Mouse (Mus musculus): Measurements from ENCODE around the gene Arhgef2. TPM values are rescaled to one million over a fixed set of nuclear protein-coding genes. Genes with fewer than 3 reads are reported as not detected.

Gene Arhgef2
- polyA plus RNA-seq, 1 experiment from 2014 or later = 137 TPM

DNA sequence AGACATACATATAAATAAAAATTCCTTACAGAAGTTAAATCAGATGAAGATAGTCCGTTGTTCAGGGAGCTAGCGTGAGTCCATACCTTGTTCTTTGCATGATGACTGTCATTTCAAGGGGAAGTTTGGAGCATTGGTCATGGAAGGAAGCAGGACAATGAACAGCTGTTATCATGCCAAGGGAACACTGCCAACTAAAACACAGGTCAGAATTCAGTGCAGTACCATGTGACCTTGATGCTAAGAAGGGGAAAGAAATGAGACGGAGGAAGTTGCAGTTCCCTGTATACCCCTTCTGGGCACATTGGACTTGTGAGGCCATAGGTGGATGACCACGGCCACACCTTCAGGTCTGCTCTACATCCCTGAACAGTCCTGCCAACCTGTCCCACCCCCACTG, 48.9 kb downstream of the Arhgef2 start:
- H3K36me3 ChIP-seq (ENCODE audit: control insufficient read depth, insufficient read depth, low read length) = no peaks in the 10 kb centered on the region
- H3K4me2 ChIP-seq (ENCODE audit: low read depth, low read length) = no peak overlapping the region
- ATAC-seq (ENCODE audit: low read depth) = no peak
- H3K9ac ChIP-seq (replicated peaks; ENCODE audit: low read depth, low read length) = no peak overlapping the region
- 85% methylated on average over 4 of the region's 4 CpGs for WGBS
- no peaks in the 10 kb centered on the region for H3K4me1 ChIP-seq (ENCODE audit: control insufficient read depth, insufficient read depth, low read length)
- H3K27me3 ChIP-seq (ENCODE audit: control insufficient read depth, insufficient read depth, low read length) = no peaks in the 10 kb centered on the region
- H3K9me3 ChIP-seq (ENCODE audit: control insufficient read depth, low read length) = no peaks in the 10 kb centered on the region
- no peak overlapping the region for H3K4me3 ChIP-seq (ENCODE audit: low read depth, low read length)
- H3K27ac ChIP-seq (ENCODE audit: low read depth, low read length) = no peak overlapping the region

- Histone ChIP-seq H3K4me1 (ENCODE audit: control insufficient read depth, insufficient read depth, low read length) (no peaks in the 10 kb centered on the region), H3K27me3 (ENCODE audit: control insufficient read depth, insufficient read depth, low read length) (no peaks in the 10 kb centered on the region), H3K36me3 (ENCODE audit: control insufficient read depth, insufficient read depth, low read length) (no peaks in the 10 kb centered on the region), H3K9me3 (ENCODE audit: control insufficient read depth, low read length) (no peaks in the 10 kb centered on the region), H3K4me2 (ENCODE audit: low read depth, low read length) (no peak overlapping the region), H3K27ac (ENCODE audit: low read depth, low read length) (no peak overlapping the region), H3K4me3 (ENCODE audit: low read depth, low read length) (no peak overlapping the region), H3K9ac (replicated peaks; ENCODE audit: low read depth, low read length) (no peak overlapping the region)
- 86% methylated on average over 8 of the region's 8 CpGs for WGBS
- no peak for ATAC-seq (ENCODE audit: low read depth)
These were observed 49.9 kb downstream of the Arhgef2 start for GRCm38 (mm10) chr3:88655619-88656018.

DNA sequence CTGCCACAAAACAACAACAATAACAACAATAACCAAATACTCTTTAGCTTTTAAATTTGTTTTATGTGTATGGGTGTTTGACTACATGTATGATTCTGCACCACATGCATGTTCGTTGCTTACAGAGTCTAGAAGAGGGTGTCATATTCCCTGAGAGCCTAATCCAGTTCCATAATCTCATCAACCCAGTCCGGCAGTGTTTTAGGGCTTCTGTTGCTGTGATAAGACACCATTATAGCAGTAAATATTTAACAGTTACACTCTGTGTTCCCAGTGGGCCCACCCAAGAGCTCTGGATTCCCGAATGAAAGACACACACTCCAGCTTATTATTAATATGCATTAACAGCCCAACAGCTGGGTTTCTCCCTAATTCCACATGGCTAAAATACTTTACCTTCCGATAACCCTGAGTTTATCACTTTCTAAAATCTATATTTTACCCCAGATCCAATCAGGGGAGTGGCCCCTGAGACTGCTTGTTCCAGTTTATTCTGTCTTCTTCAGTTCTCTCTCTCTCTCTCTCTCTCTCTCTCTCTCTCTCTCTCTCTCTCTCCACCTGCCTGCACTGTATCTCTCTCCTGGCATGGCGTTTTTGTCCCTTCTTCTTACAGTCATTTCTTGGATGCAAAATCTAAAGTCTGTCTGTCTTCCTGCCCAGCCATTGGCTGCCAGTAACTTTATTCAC, 52.8 kb downstream of the Arhgef2 start:
- no peak for ATAC-seq (ENCODE audit: low read depth)
- WGBS = 75% methylated on average over 5 of the region's 5 CpGs

GRCm38 (mm10) chr3:88659798-88660197, 54.0 kb downstream of the Arhgef2 start:
- Histone ChIP-seq H3K36me3 (ENCODE audit: control insufficient read depth, insufficient read depth, low read length) (no peaks in the 10 kb centered on the region), H3K4me2 (ENCODE audit: low read depth, low read length) (no peak overlapping the region), H3K27ac (ENCODE audit: low read depth, low read length) (no peak overlapping the region), H3K9ac (replicated peaks; ENCODE audit: low read depth, low read length) (no peak overlapping the region), H3K27me3 (ENCODE audit: control insufficient read depth, insufficient read depth, low read length) (no peaks in the 10 kb centered on the region), H3K9me3 (ENCODE audit: control insufficient read depth, low read length) (no peaks in the 10 kb centered on the region), H3K4me1 (ENCODE audit: control insufficient read depth, insufficient read depth, low read length) (no peaks in the 10 kb centered on the region), H3K4me3 (ENCODE audit: low read depth, low read length) (no peak overlapping the region)
- ATAC-seq (ENCODE audit: low read depth) = no peak
- 51% methylated on average over 6 of the region's 6 CpGs for WGBS

More for the DNA sequence above, 52.8 kb downstream of the Arhgef2 start:
- Histone ChIP-seq H3K9me3 (ENCODE audit: control insufficient read depth, low read length) (no peaks in the 10 kb centered on the region), H3K4me3 (ENCODE audit: low read depth, low read length) (no peak overlapping the region), H3K36me3 (ENCODE audit: control insufficient read depth, insufficient read depth, low read length) (no peaks in the 10 kb centered on the region), H3K27me3 (ENCODE audit: control insufficient read depth, insufficient read depth, low read length) (no peaks in the 10 kb centered on the region), H3K4me1 (ENCODE audit: control insufficient read depth, insufficient read depth, low read length) (no peaks in the 10 kb centered on the region), H3K27ac (ENCODE audit: low read depth, low read length) (no peak overlapping the region), H3K4me2 (ENCODE audit: low read depth, low read length) (no peak overlapping the region), H3K9ac (replicated peaks; ENCODE audit: low read depth, low read length) (no peak overlapping the region)

- Histone ChIP-seq H3K27me3 (ENCODE audit: control insufficient read depth, insufficient read depth, low read length) (no peaks in the 10 kb centered on the region), H3K4me2 (ENCODE audit: low read depth, low read length) (no peak overlapping the region), H3K4me1 (ENCODE audit: control insufficient read depth, insufficient read depth, low read length) (no peaks in the 10 kb centered on the region), H3K9ac (replicated peaks; ENCODE audit: low read depth, low read length) (no peak overlapping the region), H3K9me3 (ENCODE audit: control insufficient read depth, low read length) (no peaks in the 10 kb centered on the region), H3K36me3 (ENCODE audit: control insufficient read depth, insufficient read depth, low read length) (no peaks in the 10 kb centered on the region), H3K4me3 (ENCODE audit: low read depth, low read length) (no peak overlapping the region), H3K27ac (ENCODE audit: low read depth, low read length) (no peak overlapping the region)
- 83% methylated on average over 4 of the region's 4 CpGs for WGBS
- ATAC-seq (ENCODE audit: low read depth) = no peak
These were observed 58.3 kb downstream of the Arhgef2 start for GRCm38 (mm10) chr3:88664095-88664494.

DNA sequence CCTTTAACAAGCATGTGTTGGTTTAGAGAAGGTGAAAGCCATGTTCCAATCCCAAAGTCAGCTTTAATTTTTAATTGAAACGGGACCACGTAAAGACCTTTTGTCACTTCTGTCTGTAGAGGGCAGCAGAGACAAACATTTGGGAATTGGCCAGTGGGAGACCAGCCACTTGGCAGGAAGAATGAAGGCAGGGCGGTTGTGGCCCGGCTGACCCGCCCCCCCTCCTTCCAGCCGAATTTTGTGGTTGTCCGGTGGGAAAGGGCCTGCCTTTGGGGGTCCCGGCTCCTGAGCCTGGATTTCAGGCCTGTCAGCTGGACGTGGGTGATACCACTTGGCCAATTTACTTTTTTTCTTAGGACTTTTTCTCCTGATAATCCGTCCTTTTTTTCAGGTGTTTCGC, 71.6 kb downstream of the Arhgef2 start:
- peak overlapping the region; percentile 57 for H3K4me2 ChIP-seq (ENCODE audit: low read depth, low read length)
- H3K36me3 ChIP-seq (ENCODE audit: control insufficient read depth, insufficient read depth, low read length) = no peaks in the 10 kb centered on the region
- peak overlapping the region; percentile 46; the same call in 1 of the 2 replicates for H3K9ac ChIP-seq (replicated peaks; ENCODE audit: low read depth, low read length)
- ATAC-seq (ENCODE audit: low read depth) = peak; percentile 46; the same call in 1 of the 2 replicates
- no peaks in the 10 kb centered on the region for H3K4me1 ChIP-seq (ENCODE audit: control insufficient read depth, insufficient read depth, low read length)
- no peaks in the 10 kb centered on the region for H3K27me3 ChIP-seq (ENCODE audit: control insufficient read depth, insufficient read depth, low read length)
- 14% methylated on average over 11 of the region's 11 CpGs for WGBS
- peak overlapping the region; percentile 13; the same call in 1 of the 2 replicates for H3K4me3 ChIP-seq (ENCODE audit: low read depth, low read length)
- H3K9me3 ChIP-seq (ENCODE audit: control insufficient read depth, low read length) = no peaks in the 10 kb centered on the region
- no peak overlapping the region for H3K27ac ChIP-seq (ENCODE audit: low read depth, low read length)

- H3K36me3 ChIP-seq (ENCODE audit: control insufficient read depth, insufficient read depth, low read length) = 0 out of 2 replicates have a peak, but pooled peaks cover 6% of the 10 kb centered on the region
- H3K9me3 ChIP-seq (ENCODE audit: control insufficient read depth, low read length) = no peaks in the 10 kb centered on the region
- WGBS = 94% methylated on average over 2 of the region's 2 CpGs
- peaks cover 17% of the 10 kb centered on the region; the same call in 1 of the 2 replicates for H3K4me1 ChIP-seq (ENCODE audit: control insufficient read depth, insufficient read depth, low read length)
- no peak overlapping the region for H3K9ac ChIP-seq (replicated peaks; ENCODE audit: low read depth, low read length)
- no peaks in the 10 kb centered on the region for H3K27me3 ChIP-seq (ENCODE audit: control insufficient read depth, insufficient read depth, low read length)
- H3K4me3 ChIP-seq (ENCODE audit: low read depth, low read length) = no peak overlapping the region
- no peak overlapping the region for H3K27ac ChIP-seq (ENCODE audit: low read depth, low read length)
- H3K4me2 ChIP-seq (ENCODE audit: low read depth, low read length) = no peak overlapping the region
- no peak for ATAC-seq (ENCODE audit: low read depth)
These were observed 78.0 kb downstream of the Arhgef2 start for GRCm38 (mm10) chr3:88683814-88684213.

DNA sequence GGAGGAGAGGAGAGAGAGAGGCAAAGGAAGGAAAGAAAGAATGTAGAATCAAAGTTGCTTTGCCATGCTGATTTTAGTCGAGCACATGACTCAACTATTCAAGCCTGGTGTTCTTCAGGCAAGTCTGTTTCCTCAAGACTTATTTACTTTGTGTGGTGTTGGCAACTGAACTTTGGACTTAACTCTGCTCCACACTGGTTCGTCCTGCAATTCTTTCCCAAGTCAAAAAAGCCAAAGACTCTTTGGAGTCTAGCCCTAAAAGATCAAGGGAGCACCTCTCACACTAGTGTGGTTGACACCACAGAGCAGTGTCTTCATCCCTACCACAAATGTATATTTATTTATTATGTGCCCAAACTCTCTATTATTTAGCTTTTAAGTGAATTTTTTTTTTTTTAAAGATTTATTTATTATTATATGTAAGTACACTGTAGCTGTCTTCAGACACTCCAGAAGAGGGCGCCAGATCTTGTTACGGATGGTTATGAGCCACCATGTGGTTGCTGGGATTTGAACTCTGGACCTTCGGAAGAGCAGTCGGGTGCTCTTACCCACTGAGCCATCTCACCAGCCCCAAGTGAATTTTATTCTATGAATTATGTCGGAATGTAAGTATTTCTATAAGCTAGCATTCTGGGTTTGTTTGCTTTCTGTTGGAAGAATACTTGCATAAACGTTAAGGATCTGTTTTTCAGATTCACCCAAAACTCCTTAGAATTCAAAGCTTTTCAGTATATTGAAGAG, 78.6 kb downstream of the Arhgef2 start:
- Histone ChIP-seq H3K27me3 (ENCODE audit: control insufficient read depth, insufficient read depth, low read length) (no peaks in the 10 kb centered on the region), H3K4me1 (ENCODE audit: control insufficient read depth, insufficient read depth, low read length) (peaks cover 17% of the 10 kb centered on the region; the same call in 1 of the 2 replicates), H3K36me3 (ENCODE audit: control insufficient read depth, insufficient read depth, low read length) (peaks cover 12% of the 10 kb centered on the region; the same call in 1 of the 2 replicates), H3K4me3 (ENCODE audit: low read depth, low read length) (peak overlapping the region; percentile 90; the same call in 1 of the 2 replicates), H3K9me3 (ENCODE audit: control insufficient read depth, low read length) (no peaks in the 10 kb centered on the region), H3K9ac (replicated peaks; ENCODE audit: low read depth, low read length) (no peak overlapping the region), H3K27ac (ENCODE audit: low read depth, low read length) (peak overlapping the region; percentile 74; the same call in 1 of the 2 replicates), H3K4me2 (ENCODE audit: low read depth, low read length) (peak overlapping the region; percentile 60)
- 80% methylated on average over 6 of the region's 8 CpGs for WGBS
- no peak for ATAC-seq (ENCODE audit: low read depth)
